Mouse (Mus musculus): Measurements from ENCODE around the gene Polr1a.

DNA sequence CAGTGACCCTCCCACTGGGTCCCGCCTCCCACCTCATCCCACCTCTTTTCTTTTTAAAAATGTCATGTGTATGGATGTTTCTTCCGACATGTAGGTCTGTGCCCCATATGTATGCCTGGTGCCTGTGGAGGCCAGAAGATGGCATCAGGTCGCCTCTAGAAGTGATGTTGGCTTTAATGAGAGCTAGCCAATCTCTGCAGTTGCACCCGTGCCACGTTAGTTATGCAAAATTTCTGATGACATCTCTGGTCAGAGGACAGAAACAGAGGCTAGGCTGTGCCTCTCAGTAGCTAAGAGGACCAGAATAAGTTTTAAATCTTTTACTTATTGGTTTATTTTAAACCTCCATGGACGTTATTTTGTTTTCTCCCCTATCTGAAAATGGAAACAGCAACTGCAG lies 109.2 kb downstream of the Polr1a start:
- TF ChIP-seq CTCF (IDR thresholded peaks at IDR 0.05; ENCODE audit: borderline replicate concordance, extremely low read depth, insufficient read depth, insufficient read length) (no peak), POLR2A (IDR thresholded peaks at IDR 0.05; ENCODE audit: borderline replicate concordance, extremely low read depth, insufficient read depth, insufficient read length, poor library complexity, severe bottlenecking) (no peak)
